Mouse (Mus musculus) liver, embryonic 14.5 days (tissue): ENCODE measurements around the gene Abcb5.

Source experiments
- CTCF ChIP-seq: IDR thresholded peaks from 2 replicates; pipeline ENCODE4 v1.5.1; 2016; ENCODE audit warnings: antibody characterized with exemption, low read depth, control low read depth
- EP300 ChIP-seq: IDR thresholded peaks from 2 replicates; pipeline ENCODE4 v1.6.1; 2016; ENCODE audit warnings: antibody characterized with exemption, low read depth

DNA sequence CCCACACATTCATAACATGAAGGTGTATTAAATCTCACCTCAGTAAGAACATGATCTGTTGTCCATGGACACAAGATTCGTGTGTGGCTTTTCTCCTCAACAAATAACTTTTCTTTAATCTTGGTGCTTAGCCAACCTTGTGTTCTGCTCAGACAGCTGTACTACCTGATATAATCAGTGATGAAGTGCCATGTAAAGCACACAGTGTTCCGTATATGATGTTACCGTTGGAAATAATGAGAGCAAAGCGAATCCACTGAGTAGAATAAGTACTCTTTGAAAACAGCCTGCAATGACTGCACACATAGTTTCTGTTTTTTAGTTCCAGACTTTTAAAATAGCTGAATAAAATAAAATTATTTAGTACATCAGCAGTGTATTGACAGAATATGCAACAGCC, at the start of gene Abcb5:
- TF ChIP-seq EP300 (no peak), CTCF (no peak)
